Mouse (Mus musculus): ENCODE measurements at regions not wholly inside any gene's neighbourhood (a gene's known extent, or its start where the extent isn't known, plus 50 kb on each side); places are given as distances from the start of the nearest gene placed in this dataset.

DNA sequence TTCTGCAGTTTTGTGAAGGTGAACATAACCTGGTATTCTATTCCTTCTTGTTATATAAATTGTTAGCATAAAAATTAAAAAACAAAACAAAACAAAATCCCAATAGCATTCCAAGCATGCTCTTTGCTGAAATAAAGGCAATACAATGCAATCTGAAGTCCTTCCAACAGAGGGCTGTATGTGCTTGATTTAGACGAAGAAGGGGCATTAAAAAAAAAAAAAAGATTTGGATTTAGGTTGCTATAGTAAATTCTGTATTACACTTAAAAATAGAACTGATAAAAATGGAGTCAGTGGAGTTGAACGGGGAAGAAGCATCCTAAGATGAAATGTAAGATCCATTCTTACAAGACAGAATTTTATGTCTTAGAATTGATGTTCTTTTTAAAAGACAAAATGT lies 810.6 kb upstream of the Gm5150 start:
- peak; percentile 16 for DNase-seq (ENCODE audit: low read depth, low spot score)

GRCm38 (mm10) chr3:16816101-16816500 lies 809.9 kb upstream of the Gm5150 start:
- no peak for DNase-seq (ENCODE audit: low read depth, low spot score)

DNA sequence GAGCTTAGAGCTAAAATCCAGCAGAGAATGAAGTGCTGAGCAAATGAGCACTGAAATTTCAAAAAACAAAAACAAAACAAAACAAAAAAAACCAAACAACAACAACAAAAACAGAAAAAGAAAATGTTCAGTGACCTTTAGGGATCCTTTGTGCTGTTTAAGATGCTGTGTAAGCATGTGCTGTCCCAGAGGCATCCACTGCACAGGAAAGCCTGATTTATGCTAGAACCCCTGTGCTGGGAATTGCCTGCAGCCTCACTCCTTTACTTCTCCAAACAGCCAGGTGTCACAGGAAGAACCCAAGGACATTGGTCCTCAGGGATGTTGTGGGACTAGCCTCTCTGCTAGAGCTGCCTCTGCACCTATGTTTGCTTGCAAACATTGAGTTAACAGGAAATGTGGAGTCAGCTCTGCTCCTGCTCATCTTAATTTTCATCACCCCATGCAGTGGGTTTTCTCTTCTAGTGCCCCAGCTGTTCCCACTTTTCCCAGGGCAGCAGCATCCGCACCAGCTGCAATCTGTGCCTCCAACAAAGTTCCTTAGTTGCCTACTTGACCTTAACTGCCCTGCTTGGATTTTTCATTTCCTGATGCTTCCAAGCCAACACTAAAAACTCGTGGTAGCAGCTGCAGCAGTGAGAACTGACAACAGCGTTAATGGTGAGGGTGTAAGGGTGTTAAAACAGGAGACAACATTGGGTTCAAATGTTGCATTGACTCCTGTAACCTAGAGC lies 804.8 kb upstream of the Gm5150 start:
- no peak for DNase-seq (ENCODE audit: low read depth, low spot score)

DNA sequence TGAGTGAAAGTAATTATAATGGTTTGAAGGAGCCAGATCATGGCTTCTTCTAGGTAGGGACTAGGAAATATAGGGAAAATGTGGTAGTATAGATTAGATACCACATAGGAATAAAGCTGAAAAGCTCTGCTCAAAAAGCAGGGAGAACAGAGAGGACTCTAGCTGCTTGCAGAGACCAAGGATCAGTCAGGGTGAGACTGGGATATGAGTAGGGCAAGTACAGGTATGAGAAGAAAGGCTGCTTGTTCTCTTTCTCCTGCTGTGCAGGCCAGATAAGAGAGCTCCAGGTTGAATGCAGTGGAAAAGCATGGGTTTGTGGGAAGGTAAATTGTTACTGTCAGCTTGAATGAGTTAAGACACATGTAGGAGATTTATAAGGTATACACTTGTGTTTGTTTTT lies 797.4 kb upstream of the Gm5150 start:
- DNase-seq (ENCODE audit: low read depth, low spot score), result no peak

Measured in ES-CJ7 (cell line).